Mouse (Mus musculus) spleen, postnatal 4 days (tissue): ENCODE results near the gene Ttc6.

Source experiments
- DNase-seq, 2 experiments: peaks; one replicate each; pipeline ENCODE4 v3.0.0; 2022; ENCODE audit warnings: low spot score in 2 of 2

Ttc6 gene

DNA sequence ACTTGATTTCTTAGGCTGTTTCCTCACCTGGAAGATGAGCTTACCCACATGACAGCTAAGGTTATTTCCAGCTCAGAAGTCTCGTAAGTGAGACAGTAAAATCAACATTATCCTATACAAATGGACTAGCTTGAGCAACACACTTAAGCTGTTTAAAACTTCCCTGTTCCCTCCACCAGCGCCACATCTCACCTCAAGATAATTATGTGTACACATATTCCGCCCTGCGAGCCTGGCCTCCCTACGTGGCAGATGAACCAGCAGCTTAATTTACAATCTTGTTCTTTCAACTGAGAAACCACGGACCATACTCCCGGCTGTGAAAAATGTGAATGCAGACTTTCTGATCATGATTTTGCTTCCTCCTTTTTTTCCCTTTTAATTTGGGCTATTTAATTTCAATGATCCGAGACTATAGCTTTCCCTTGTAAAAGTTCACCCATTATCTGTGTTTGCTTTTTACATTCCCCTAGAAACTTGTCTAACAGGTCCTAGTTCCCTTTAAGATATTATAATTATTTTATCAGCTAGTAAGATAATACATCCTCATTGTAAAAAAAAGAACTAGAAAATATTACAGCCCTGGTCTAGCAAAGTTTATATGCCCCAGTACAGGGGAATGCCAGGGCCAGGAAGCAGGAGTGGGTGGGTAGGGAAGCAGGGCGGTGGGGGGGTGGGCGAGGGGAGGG, 99.2 kb downstream of the Ttc6 start:
- no peak for DNase-seq

- no peak for DNase-seq
These were observed 108.5 kb downstream of the Ttc6 start for GRCm38 (mm10) chr12:57672414-57672813.

DNA sequence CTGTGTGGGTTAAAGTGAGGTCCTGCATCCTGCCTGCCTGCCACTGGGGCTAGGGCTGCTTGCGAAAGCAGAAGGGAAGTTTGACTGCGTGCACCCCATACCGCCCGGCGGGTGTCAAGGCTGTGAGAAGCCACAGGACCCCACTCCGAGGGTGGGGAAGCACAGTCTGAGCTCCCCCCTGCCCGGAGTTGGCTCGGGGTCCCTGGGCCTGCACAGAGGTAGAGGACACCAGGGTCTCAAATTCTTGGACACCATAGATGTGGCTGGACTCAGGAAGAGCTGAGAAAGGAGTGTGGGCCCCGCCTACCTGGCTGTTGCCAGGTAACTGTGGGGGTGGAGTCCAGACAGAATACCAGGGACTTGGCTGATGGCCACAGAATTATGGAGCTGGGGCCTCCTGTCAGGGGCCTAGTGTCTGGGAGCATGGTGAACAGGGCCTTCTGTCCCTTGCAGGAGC, 121.1 kb downstream of the Ttc6 start:
- DNase-seq, result no peak

DNA sequence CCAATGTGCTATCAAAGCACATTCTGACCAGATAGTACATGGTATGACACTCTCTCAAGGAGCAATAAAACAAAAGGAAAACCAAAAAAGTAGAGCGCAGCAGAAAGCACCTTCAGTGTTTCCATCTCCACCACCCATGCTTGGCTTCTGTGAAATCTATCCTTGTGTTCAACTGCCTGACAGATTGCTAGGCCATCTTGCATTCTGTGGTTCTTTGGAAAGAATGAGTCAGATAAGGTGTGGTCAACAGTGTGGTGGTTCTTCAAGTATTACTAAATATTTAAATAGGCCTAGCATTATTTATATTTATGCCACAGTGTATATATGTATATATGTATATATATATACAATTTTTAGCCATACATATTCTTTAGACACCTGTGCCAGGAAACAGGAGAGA, 146.1 kb downstream of the Ttc6 start:
- DNase-seq, result no peak

GRCm38 (mm10) chr12:57764720-57765119, 200.8 kb downstream of the Ttc6 start:
- no peak for DNase-seq

- DNase-seq, result no peak
These were observed 212.5 kb downstream of the Ttc6 start for GRCm38 (mm10) chr12:57776290-57776997.

DNA sequence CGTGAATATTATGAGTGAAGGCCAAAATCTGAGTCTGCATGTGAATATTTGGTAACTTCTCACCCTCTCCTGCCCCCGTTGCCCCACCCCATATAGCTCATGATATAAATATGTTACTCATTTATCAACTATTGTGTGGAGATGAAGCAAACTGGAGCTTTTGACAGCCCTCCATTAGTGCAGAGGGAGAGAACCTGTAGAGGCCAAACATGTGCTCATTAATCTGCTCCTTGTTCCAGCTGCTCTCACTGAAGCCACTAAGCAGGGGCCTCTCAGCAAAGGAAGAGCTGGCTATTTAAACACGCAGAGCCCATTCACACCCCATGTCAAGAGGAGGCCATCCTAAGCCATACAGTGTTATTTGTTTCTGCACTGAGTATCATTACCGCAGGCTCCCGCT, 218.0 kb downstream of the Ttc6 start:
- DNase-seq, result no peak

GRCm38 (mm10) chr12:57787471-57787870, 223.6 kb downstream of the Ttc6 start:
- DNase-seq, result no peak
